Mouse (Mus musculus) gastrocnemius, adult 8-10 months (tissue): ENCODE results near the gene Nop2. TPM values are rescaled to one million over a fixed set of nuclear protein-coding genes. Genes with fewer than 3 reads are reported as not detected.

Experiments used
- DNase-seq, 2 experiments: peaks; one replicate each; pipeline ENCODE4 v3.0.0; 2022; ENCODE audit warnings: low spot score in 2 of 2
- total RNA-seq, 4 experiments: library from RNA; stranded (reverse); gene quantifications; 2 replicates each; pipeline ENCODE4 v1.2.4; 2022

Gene Nop2
- total RNA-seq = 10 to 100 TPM; 16.3 to 21.1 (median 19.0) TPM

- peak; percentile 74 to 82 for DNase-seq
Measured at GRCm38 (mm10) chr6:125131302-125132156, at the start of gene Nop2. Nop2 (plus strand) TSS chr6:125131909.

GRCm38 (mm10) chr6:125082801-125083386 is 48.8 kb upstream of the Nop2 start:
- DNase-seq = no peak

- DNase-seq = peak in 1 of 2 experiments; percentile 31
Measured at GRCm38 (mm10) chr6:125084424-125084823, 47.3 kb upstream of the Nop2 start.

- DNase-seq = no peak
Measured at GRCm38 (mm10) chr6:125087937-125088336, 43.8 kb upstream of the Nop2 start.

- DNase-seq = peak; percentile 53 to 76
Measured at GRCm38 (mm10) chr6:125088561-125089321, 43.0 kb upstream of the Nop2 start.

- DNase-seq = peak; percentile 63 to 83
Measured at GRCm38 (mm10) chr6:125089521-125090321, 42.0 kb upstream of the Nop2 start.

- no peak for DNase-seq
Measured at GRCm38 (mm10) chr6:125090341-125091085, 41.2 kb upstream of the Nop2 start.

- no peak for DNase-seq
Measured at GRCm38 (mm10) chr6:125092372-125092771, 39.3 kb upstream of the Nop2 start.

GRCm38 (mm10) chr6:125094843-125095242 is 36.9 kb upstream of the Nop2 start:
- DNase-seq = no peak

- DNase-seq = peak; percentile 89 to 95
Measured at GRCm38 (mm10) chr6:125095391-125096278, 36.1 kb upstream of the Nop2 start, which contains the start of gene Chd4. Chd4 (plus strand) TSS chr6:125095981.

GRCm38 (mm10) chr6:125096279-125096596 is 35.5 kb upstream of the Nop2 start:
- no peak for DNase-seq

GRCm38 (mm10) chr6:125096597-125097345 is 34.9 kb upstream of the Nop2 start:
- peak; percentile 61 to 63 for DNase-seq

- DNase-seq = no peak
Measured at GRCm38 (mm10) chr6:125097346-125097689, 34.4 kb upstream of the Nop2 start.

GRCm38 (mm10) chr6:125097951-125098350 is 33.8 kb upstream of the Nop2 start:
- DNase-seq = no peak

- no peak for DNase-seq
Measured at GRCm38 (mm10) chr6:125098513-125098912, 33.2 kb upstream of the Nop2 start.

GRCm38 (mm10) chr6:125099421-125099971 is 32.2 kb upstream of the Nop2 start:
- DNase-seq = no peak

GRCm38 (mm10) chr6:125101444-125101843 is 30.3 kb upstream of the Nop2 start:
- DNase-seq = no peak

GRCm38 (mm10) chr6:125104223-125104622 is 27.5 kb upstream of the Nop2 start:
- DNase-seq = no peak

GRCm38 (mm10) chr6:125107705-125108104 is 24.0 kb upstream of the Nop2 start:
- no peak for DNase-seq
